Mouse (Mus musculus) telencephalon, adult 2 months (tissue): Measurements from ENCODE around the gene Mvb12a.
A peak's percentile ranks its signal among the peaks of the same experiment; 100 is the strongest.

Experiments used
- DNase-seq: peaks from one replicate; pipeline ENCODE4 v3.0.0-alpha.2; 2011; ENCODE audit warnings: low read depth, low spot score

The Mvb12a gene

DNA sequence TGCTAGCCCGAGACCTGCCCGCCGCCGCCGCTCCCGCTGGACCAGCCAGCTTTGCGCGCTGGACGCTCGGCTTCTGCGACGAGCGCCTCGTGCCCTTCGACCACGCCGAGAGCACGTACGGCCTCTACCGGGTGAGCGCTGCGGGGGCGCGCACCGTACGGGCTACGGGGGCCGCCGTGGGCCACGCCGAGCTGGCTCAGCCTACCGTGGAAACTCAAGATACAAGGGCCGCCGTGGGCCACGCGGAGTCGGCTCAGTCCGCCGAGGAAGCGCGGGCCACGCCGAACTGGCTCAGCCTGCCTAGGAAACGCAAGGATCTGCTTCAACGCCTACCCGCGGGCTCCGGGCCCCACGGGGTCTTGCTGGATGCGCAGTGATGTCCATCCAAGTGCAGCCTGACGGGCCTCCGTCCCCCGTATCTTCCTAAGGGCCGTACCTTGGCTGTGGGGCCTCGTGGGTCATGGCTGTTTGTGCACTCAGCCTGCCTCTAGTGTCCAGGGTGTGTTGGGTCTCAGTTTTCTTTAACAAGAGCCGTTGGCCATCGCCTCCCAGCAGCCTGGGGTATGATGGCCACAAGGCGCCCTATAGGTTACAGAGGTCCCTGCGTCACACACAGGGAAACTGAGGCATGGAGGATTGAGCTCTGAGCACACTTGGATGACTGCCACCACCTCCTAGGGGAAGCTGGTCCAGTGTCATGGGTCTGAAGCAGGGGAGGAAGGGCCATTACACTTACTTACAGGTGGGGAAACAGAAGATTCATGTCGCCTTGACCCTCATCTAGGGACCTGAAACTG is 49.9 kb downstream of the Mvb12a start:
- DNase-seq, result peak; percentile 86

DNA sequence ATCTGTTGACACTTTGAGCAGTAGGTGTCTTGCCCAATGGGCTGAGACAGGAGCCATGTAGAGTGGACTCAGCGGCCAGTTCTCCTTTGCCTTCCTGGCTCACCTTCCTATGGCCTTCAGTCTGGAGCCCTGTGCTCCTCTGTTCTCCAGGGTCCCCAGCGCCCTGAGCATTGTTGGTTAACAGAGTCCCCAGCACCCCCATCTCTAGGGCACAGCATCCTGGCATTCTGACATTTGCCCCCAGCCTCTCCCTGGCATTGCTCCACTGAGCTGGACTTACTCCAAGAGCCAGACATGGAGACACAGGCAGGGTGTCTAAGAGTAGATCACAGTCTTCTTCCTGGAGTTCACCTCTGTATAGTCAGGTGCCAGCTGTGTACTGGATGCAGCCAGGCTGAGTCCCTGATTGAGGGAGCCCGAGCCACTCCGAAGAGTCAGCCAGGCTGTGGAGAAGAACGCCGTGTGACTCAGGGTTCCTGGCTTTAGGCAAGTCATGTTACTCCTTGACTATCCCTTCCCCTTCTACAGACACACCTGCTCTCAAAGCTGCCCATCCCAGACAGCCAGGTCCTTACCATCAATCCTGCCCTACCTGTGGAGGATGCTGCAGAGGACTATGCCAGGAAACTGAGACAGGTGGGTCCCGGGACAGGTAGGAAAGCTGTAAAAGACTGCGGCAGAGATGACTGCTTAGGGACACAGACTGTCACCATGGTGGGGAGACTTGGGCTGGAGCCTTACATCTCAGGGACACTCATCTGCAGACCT is 51.0 kb downstream of the Mvb12a start:
- DNase-seq, result no peak

DNA sequence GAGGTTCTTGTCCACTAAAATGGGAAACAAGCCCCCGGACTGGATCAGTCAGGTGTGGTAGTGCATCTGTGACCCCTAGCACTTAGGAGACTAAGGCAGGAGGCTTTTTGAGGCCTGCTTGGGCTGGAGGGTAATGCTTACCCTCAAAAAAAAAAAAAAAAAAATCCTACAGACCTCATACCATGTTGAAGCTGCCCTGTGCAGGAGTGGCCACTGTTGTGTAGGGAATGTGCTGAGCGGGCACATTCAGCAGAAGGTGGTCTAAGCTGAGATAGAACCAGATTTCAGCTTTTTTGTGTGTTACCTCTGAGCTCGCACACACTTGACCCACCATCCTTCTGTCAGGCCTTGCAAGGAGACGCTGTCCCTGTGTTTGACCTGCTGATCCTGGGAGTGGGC is 51.6 kb downstream of the Mvb12a start:
- no peak for DNase-seq

DNA sequence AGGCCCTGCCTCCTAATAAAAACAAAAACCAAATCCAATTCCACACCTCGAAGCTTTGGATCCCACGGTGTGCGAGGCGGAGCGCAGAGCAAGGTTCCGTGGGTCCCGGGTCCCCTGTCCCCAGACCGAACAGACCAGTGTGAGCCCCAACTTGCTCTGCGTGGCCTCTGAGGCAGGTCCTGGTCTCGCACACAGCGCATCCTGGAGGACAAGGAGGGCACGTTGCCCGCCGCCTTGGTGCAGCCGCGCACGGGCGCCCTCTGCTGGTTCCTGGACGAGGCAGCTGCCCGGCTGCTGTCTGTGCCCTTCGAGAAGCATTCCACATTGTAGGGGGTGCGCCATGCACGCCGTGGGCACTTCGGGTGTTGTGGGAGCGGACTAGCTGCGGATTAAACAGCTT is 53.1 kb downstream of the Mvb12a start:
- DNase-seq, result peak; percentile 41

DNA sequence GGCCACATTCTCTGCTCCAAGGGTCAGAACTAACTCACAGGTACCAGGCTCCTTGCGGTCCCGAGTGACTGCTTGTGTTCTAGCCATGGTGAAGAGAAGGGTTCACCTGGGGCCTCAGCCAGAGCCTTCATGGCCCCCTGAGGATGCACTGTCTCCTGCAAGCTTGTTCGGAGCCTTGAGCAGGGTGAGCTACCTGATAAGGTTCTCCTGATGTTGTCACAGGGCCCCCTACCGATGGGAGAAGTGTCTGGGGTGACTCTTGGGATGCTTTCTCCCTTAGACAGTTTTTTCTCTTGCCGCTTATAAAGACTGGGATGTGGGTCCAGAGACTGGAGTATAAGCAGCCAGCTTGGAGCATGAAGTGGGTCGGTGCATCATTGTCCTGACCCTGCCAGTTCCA is 53.7 kb downstream of the Mvb12a start:
- DNase-seq, result no peak

DNA sequence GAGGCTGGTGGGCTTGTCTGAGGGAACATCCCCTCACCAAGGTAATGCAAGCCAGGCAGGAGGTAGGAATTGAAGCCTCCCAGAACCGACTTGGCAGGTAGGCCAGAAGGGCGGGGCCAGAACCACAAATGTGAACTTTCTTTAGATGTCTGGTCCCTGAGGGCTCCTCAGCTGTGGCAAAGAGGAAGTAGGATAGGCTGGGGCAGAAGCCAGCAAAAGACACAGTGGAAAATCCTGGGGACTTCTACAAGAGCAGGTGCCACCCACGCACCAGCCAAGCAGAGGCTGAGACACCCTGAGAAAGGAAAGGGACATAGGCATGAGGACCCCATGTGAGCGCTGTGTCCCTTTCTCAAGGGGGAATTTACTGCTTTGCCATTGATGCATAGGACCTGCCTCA is 54.1 kb downstream of the Mvb12a start:
- no peak for DNase-seq

DNA sequence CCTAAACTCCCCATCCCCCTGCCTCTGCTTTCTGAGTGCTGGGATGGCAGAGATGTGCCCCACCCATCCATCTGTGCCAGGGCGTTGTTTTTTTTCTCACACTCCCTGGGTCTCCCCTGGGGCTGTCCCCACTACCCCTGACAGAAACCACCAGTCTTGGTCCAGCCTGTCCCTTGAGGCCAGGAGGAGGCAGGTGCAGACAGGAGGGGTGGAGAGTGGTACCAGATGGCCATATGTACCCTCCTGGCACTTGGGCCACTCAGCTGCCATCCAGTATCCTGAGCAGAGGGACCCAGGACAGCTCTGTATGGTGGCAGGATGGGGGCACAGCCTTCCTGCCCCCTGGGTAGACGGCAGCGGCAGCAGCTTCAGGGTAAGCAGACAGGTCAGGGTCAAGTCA is 54.7 kb downstream of the Mvb12a start, which contains the start of gene Fam129c:
TSS of gene Fam129c (plus strand) at position 198 of the 400 bp plus-strand sequence.
- DNase-seq, result no peak
